Mouse (Mus musculus) limb, embryonic 10.5 days (tissue): ENCODE data around the gene Aloxe3. TPM values are rescaled to one million over a fixed set of nuclear protein-coding genes. Genes with fewer than 3 reads are reported as not detected.
A peak's percentile ranks its signal among the peaks of the same experiment; 100 is the strongest.

Source experiments
- DNase-seq: peaks from one replicate; pipeline ENCODE4 v3.0.0-alpha.2; 2017; ENCODE audit warnings: low spot score
- H3K27ac ChIP-seq: fragments of 300-500 bp; sonication (generic); 2 replicates; pipeline ENCODE4 v1.5.1; 2016; ENCODE audit warnings: mild to moderate bottlenecking
- H3K27me3 ChIP-seq: fragments of 300-500 bp; sonication (generic); 2 replicates; pipeline ENCODE4 v1.6.1; 2016; ENCODE audit warnings: low read depth, mild to moderate bottlenecking; ENCODE audit not compliant: poor library complexity, severe bottlenecking
- H3K36me3 ChIP-seq: fragments of 300-500 bp; sonication (generic); 2 replicates; pipeline ENCODE4 v1.6.1; 2016; ENCODE audit warnings: mild to moderate bottlenecking, moderate library complexity
- H3K4me1 ChIP-seq: fragments of 300-500 bp; sonication (generic); 2 replicates; pipeline ENCODE4 v1.6.1; 2016
- H3K4me3 ChIP-seq: fragments of 300-500 bp; sonication (generic); 2 replicates; pipeline ENCODE4 v1.5.1; 2016; ENCODE audit warnings: mild to moderate bottlenecking, moderate library complexity
- H3K9me3 ChIP-seq: fragments of 300-500 bp; sonication (generic); replicated peaks from 2 replicates; pipeline ENCODE4 v1.6.1; 2016; ENCODE audit warnings: mild to moderate bottlenecking
- WGBS: fragments of 180-500 bp; shearing (Covaris S2); methylation state at CpG from one replicate; pipeline ENCODE4 v1.1.7; 2016; 5-methylcytosine and 5-hydroxymethylcytosine counted together
- polyA plus RNA-seq: library from polyadenylated mRNA; unstranded; fragments of >200 nt; fragmentation: Nextera tagmentation; extraction: Ambion mirVana; gene quantifications from 2 replicates; pipeline ENCODE4 v1.2.1, GENCODE M21; 2016

Gene Aloxe3
- polyA plus RNA-seq, 1 experiment from 2014 or later = 0.39 TPM

DNA sequence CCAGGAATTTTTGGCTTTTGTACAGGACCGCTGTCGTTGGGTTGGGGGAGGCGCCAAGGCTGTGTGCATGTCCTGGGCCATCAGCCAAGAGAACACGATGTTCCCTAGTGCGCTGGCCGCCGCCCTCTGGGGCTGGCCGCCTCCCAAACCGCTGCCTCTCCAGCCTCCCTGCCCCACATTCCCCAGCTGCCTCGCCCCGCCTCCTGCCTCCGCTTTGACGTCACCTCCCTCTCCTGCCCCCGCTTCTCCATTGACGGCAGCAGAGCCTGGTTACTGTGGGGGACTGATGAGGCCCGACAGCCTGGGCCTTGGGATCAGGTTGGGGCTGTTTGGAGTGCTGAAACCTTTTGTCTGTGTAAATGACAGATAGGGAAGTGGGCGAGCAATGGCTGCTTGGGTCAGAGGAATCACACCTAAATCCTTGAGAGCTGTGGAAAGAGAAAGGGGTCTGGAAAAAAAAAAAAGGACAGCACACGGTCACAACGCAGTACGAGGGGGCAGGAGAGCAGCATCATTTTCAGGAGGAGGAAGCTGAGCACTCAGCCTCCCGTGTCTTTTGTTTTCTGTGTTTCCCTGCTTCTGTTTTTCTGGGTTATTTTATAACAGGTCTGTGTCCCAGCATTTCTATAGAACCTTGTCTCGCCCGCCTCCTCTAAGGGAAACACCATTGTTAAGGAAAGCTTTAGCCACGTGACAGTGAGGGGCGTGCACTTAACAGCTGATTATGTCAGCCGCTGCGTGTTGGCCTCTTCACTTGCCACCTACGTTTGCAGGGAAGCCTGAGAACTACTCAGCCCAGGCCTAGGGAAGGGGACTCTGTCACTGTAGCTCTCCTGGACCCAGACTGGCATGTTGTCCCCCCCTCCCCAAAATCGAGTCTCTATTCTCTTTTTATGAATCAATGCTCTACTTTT lies 28.5 kb upstream of the Aloxe3 start:
- Histone ChIP-seq H3K9me3 (no peaks in the 10 kb centered on the region), H3K36me3 (peaks cover 23% of the 10 kb centered on the region), H3K4me3 (peak overlapping the region; percentile 65), H3K27me3 (no peaks in the 10 kb centered on the region), H3K4me1 (peaks cover 65% of the 10 kb centered on the region), H3K27ac (peak overlapping the region; percentile 74)
- WGBS = 4% methylated on average over 29 of the region's 29 CpGs
- DNase-seq = peak; percentile 86

- 27% methylated on average over 8 of the region's 8 CpGs for WGBS
These were observed 27.5 kb upstream of the Aloxe3 start for GRCm38 (mm10) chr11:69098039-69098761.

GRCm38 (mm10) chr11:69098762-69099091 lies 27.0 kb upstream of the Aloxe3 start:
- under 1% methylated on average over 19 of the region's 19 CpGs for WGBS
- H3K27me3 ChIP-seq = no peaks in the 10 kb centered on the region
- no peaks in the 10 kb centered on the region for H3K9me3 ChIP-seq
- DNase-seq = peak; percentile 92
- peak overlapping the region; percentile 86 for H3K27ac ChIP-seq
- H3K4me3 ChIP-seq = peak overlapping the region; percentile 65
- peaks cover 32% of the 10 kb centered on the region for H3K36me3 ChIP-seq
- peaks cover 65% of the 10 kb centered on the region for H3K4me1 ChIP-seq

More at GRCm38 (mm10) chr11:69098039-69098761, 27.5 kb upstream of the Aloxe3 start:
- no peak for DNase-seq
- Histone ChIP-seq H3K27me3 (no peaks in the 10 kb centered on the region), H3K9me3 (no peaks in the 10 kb centered on the region), H3K27ac (peak overlapping the region; percentile 86), H3K36me3 (peaks cover 27% of the 10 kb centered on the region), H3K4me1 (peaks cover 65% of the 10 kb centered on the region), H3K4me3 (peak overlapping the region; percentile 65)

- WGBS = 2% methylated on average over 22 of the region's 22 CpGs
- Histone ChIP-seq H3K27me3 (no peaks in the 10 kb centered on the region), H3K4me1 (peaks cover 61% of the 10 kb centered on the region), H3K36me3 (peaks cover 38% of the 10 kb centered on the region), H3K4me3 (peak overlapping the region; percentile 65), H3K27ac (peak overlapping the region; percentile 86), H3K9me3 (no peaks in the 10 kb centered on the region)
- no peak for DNase-seq
These were observed 26.4 kb upstream of the Aloxe3 start for GRCm38 (mm10) chr11:69099177-69099914.

DNA sequence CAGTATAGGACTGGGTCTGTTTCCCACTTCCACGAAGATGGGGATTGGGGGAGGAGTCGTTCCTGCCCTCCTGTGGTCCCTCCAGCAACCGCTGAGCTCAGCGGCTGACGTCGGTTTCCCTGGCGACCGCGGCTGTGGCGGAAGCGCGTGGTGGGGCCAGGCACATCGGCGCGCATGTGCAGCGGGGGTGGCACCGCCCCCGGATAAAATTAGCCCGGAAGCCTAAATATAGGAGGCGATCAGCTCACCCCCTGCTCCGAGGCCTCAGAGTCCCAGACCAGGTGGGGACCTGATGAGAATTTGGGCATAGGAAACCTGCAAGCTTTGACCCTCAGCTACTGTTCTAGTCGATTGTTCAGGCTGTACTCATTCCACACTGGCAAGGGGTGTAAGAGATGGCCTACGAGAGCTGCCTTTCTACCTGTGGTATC lies 25.8 kb upstream of the Aloxe3 start:
- Histone ChIP-seq H3K27me3 (no peaks in the 10 kb centered on the region), H3K4me1 (peaks cover 57% of the 10 kb centered on the region), H3K36me3 (peaks cover 44% of the 10 kb centered on the region), H3K27ac (peak overlapping the region; percentile 86), H3K9me3 (no peaks in the 10 kb centered on the region), H3K4me3 (peak overlapping the region; percentile 65)
- peak; percentile 89 for DNase-seq
- 1% methylated on average over 23 of the region's 23 CpGs for WGBS

DNA sequence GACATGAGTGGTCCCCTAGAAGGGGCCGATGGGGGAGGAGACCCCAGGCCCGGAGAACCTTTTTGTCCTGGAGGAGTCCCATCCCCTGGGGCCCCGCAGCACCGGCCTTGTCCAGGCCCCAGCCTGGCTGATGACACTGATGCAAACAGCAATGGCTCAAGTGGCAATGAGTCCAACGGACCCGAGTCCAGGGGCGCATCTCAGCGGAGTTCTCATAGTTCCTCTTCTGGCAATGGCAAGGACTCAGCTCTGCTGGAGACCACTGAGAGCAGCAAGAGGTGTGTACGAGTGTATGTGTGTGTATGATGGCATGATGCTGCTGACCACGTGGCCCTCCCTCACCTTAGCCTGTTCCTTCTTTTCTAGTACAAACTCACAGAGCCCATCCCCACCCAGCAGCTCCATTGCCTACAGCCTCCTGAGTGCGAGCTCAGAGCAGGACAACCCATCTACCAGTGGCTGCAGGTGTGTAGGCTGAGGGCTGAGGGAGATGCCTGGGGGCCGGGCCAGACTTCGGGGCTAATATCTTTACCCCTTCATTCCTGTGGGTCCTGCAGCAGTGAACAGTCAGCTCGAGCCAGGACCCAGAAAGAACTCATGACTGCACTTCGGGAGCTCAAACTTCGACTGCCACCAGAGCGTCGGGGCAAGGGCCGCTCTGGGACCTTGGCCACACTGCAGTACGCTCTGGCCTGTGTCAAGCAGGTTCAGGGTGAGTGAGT lies 24.9 kb upstream of the Aloxe3 start:
- Histone ChIP-seq H3K27me3 (no peaks in the 10 kb centered on the region), H3K9me3 (no peaks in the 10 kb centered on the region), H3K4me3 (peak overlapping the region; percentile 65), H3K27ac (peak overlapping the region; percentile 86), H3K4me1 (peaks cover 52% of the 10 kb centered on the region), H3K36me3 (peaks cover 53% of the 10 kb centered on the region)
- DNase-seq = no peak
- 93% methylated on average over 20 of the region's 20 CpGs for WGBS

DNA sequence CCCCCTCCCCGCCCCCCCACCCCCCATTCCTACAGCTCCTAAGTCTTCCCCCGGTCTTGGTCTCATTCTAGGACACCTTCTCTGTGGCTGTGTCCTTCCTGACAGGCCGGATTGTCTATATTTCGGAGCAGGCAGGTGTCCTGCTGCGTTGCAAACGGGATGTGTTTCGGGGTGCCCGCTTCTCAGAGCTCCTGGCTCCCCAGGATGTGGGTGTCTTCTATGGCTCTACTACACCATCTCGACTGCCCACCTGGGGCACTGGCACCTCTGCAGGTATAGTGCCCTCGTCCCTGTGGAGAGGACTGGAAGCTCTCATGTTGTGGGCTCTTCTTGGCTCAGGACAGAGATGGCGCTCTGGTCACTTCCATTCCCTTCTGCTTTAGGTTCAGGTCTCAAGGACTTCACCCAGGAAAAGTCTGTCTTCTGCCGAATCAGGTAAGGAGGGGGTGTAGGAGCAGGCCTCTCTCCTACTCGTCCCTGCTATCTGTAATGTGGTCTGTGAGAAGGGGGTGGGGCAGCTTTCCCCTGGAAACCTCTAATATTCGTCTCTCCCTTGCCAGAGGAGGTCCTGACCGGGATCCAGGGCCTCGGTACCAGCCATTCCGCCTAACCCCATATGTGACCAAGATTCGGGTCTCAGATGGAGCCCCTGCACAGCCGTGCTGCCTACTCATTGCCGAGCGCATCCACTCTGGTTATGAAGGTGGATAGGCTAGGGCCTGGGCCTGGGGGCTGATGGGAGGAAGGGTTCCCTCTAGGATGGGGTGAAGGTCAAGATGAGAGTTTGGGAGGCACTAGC lies 23.9 kb upstream of the Aloxe3 start:
- H3K4me1 ChIP-seq = peaks cover 42% of the 10 kb centered on the region
- DNase-seq = no peak
- WGBS = 90% methylated on average over 21 of the region's 21 CpGs
- H3K36me3 ChIP-seq = peaks cover 63% of the 10 kb centered on the region
- no peaks in the 10 kb centered on the region for H3K27me3 ChIP-seq
- H3K4me3 ChIP-seq = no peak overlapping the region
- H3K27ac ChIP-seq = no peak overlapping the region
- H3K9me3 ChIP-seq = no peaks in the 10 kb centered on the region

- no peak for DNase-seq
- H3K4me3 ChIP-seq = no peak overlapping the region
- H3K27ac ChIP-seq = no peak overlapping the region
- H3K9me3 ChIP-seq = no peaks in the 10 kb centered on the region
- 90% methylated on average over 7 of the region's 7 CpGs for WGBS
- peaks cover 36% of the 10 kb centered on the region for H3K4me1 ChIP-seq
- peaks cover 69% of the 10 kb centered on the region for H3K36me3 ChIP-seq
- H3K27me3 ChIP-seq = no peaks in the 10 kb centered on the region
These were observed 23.3 kb upstream of the Aloxe3 start for GRCm38 (mm10) chr11:69102403-69102725.

- Histone ChIP-seq H3K36me3 (peaks cover 76% of the 10 kb centered on the region), H3K27me3 (no peaks in the 10 kb centered on the region), H3K27ac (no peak overlapping the region), H3K9me3 (no peaks in the 10 kb centered on the region), H3K4me3 (no peak overlapping the region), H3K4me1 (peaks cover 29% of the 10 kb centered on the region)
- 94% methylated on average over 14 of the region's 14 CpGs for WGBS
- no peak for DNase-seq
These were observed 22.6 kb upstream of the Aloxe3 start for GRCm38 (mm10) chr11:69103121-69103520.

GRCm38 (mm10) chr11:69103531-69104435 lies 21.9 kb upstream of the Aloxe3 start:
- Histone ChIP-seq H3K27ac (no peak overlapping the region), H3K9me3 (no peaks in the 10 kb centered on the region), H3K27me3 (no peaks in the 10 kb centered on the region), H3K4me1 (peaks cover 22% of the 10 kb centered on the region), H3K36me3 (peaks cover 83% of the 10 kb centered on the region), H3K4me3 (no peak overlapping the region)
- WGBS = 90% methylated on average over 15 of the region's 15 CpGs
- no peak for DNase-seq

GRCm38 (mm10) chr11:69104487-69104886 lies 21.2 kb upstream of the Aloxe3 start:
- 87% methylated on average over 14 of the region's 14 CpGs for WGBS
- H3K4me1 ChIP-seq = peaks cover 21% of the 10 kb centered on the region
- no peak overlapping the region for H3K4me3 ChIP-seq
- no peak for DNase-seq
- H3K27me3 ChIP-seq = no peaks in the 10 kb centered on the region
- no peak overlapping the region for H3K27ac ChIP-seq
- peaks cover 90% of the 10 kb centered on the region for H3K36me3 ChIP-seq
- H3K9me3 ChIP-seq = no peaks in the 10 kb centered on the region
